Mouse (Mus musculus) ovary, adult 18-20 months (tissue): ENCODE data around the gene Sirpb1a.
"Not testable (repeated sequence)": the region's sequence is repeated elsewhere in the genome, so short reads cannot be mapped to it uniquely, and the experiment has no call there.

Source experiments
- DNase-seq: peaks from one replicate; pipeline ENCODE4 v3.0.0; 2022; ENCODE audit warnings: low spot score, mixed read lengths

Sirpb1a gene

GRCm38 (mm10) chr3:15426447-15426846, at the start of gene Sirpb1a:
TSS of gene Sirpb1a (minus strand) at chr3:15426520.
- DNase-seq = not testable (repeated sequence)

- DNase-seq = not testable (repeated sequence)
These were observed 48.5 kb upstream of the Sirpb1a start for GRCm38 (mm10) chr3:15474831-15475230.

GRCm38 (mm10) chr3:15470158-15470557, 43.8 kb upstream of the Sirpb1a start:
- DNase-seq = not testable (repeated sequence)

- DNase-seq = not testable (repeated sequence)
These were observed 17.6 kb upstream of the Sirpb1a start for GRCm38 (mm10) chr3:15443936-15444335.

- DNase-seq = not testable (repeated sequence)
These were observed 13.5 kb upstream of the Sirpb1a start for GRCm38 (mm10) chr3:15439844-15440243.

GRCm38 (mm10) chr3:15427917-15428316, 1.6 kb upstream of the Sirpb1a start:
- no peak for DNase-seq

GRCm38 (mm10) chr3:15355690-15356089, 70.6 kb downstream of the Sirpb1a start:
- DNase-seq = not testable (repeated sequence)

GRCm38 (mm10) chr3:15350318-15350717, 76.0 kb downstream of the Sirpb1a start:
- DNase-seq = not testable (repeated sequence)

- DNase-seq = not testable (repeated sequence)
These were observed 80.7 kb downstream of the Sirpb1a start for GRCm38 (mm10) chr3:15345606-15346005.

- DNase-seq = no peak
These were observed 86.0 kb downstream of the Sirpb1a start for GRCm38 (mm10) chr3:15340287-15340686.

- no peak for DNase-seq
These were observed 92.1 kb downstream of the Sirpb1a start for GRCm38 (mm10) chr3:15334182-15334581.

- no peak for DNase-seq
These were observed 94.3 kb downstream of the Sirpb1a start, which contains the start of gene Gm9733 for GRCm38 (mm10) chr3:15332063-15332462. TSS of gene Gm9733 (minus strand) at chr3:15332302.

GRCm38 (mm10) chr3:15331545-15331944, 94.8 kb downstream of the Sirpb1a start:
- no peak for DNase-seq

- no peak for DNase-seq
These were observed 96.8 kb downstream of the Sirpb1a start for GRCm38 (mm10) chr3:15329549-15329948.
